Mouse (Mus musculus) heart, embryonic 10.5 days (tissue): ENCODE data around the gene Chmp4b. TPM values are rescaled to one million over a fixed set of nuclear protein-coding genes. Genes with fewer than 3 reads are reported as not detected.

Experiments used
- DNase-seq: peaks from one replicate; pipeline ENCODE4 v3.0.0-alpha.2; 2017; ENCODE audit warnings: low spot score
- H3K27ac ChIP-seq: fragments of 300-500 bp; sonication (generic); 2 replicates; pipeline ENCODE4 v1.5.1; 2016; ENCODE audit warnings: mild to moderate bottlenecking
- H3K27me3 ChIP-seq: fragments of 300-500 bp; sonication (generic); 2 replicates; pipeline ENCODE4 v1.6.1; 2016; ENCODE audit warnings: mild to moderate bottlenecking; ENCODE audit not compliant: poor library complexity, insufficient read depth, severe bottlenecking
- H3K36me3 ChIP-seq: fragments of 300-500 bp; sonication (generic); 2 replicates; pipeline ENCODE4 v1.6.1; 2016; ENCODE audit warnings: mild to moderate bottlenecking, moderate library complexity
- H3K4me1 ChIP-seq: fragments of 300-500 bp; sonication (generic); 2 replicates; pipeline ENCODE4 v1.6.1; 2016; ENCODE audit warnings: mild to moderate bottlenecking
- H3K4me3 ChIP-seq: fragments of 300-500 bp; sonication (generic); 2 replicates; pipeline ENCODE4 v1.5.1; 2016; ENCODE audit warnings: mild to moderate bottlenecking, moderate library complexity
- H3K9me3 ChIP-seq: fragments of 300-500 bp; sonication (generic); 2 replicates; pipeline ENCODE4 v1.6.1; 2016; ENCODE audit warnings: mild to moderate bottlenecking, moderate library complexity
- WGBS: fragments of 180-500 bp; shearing (Covaris S2); methylation state at CpG from one replicate; pipeline ENCODE4 v1.1.7; 2016; 5-methylcytosine and 5-hydroxymethylcytosine counted together
- polyA plus RNA-seq: library from polyadenylated mRNA; unstranded; fragments of >200 nt; fragmentation: Nextera tagmentation; extraction: Ambion mirVana; gene quantifications from 2 replicates; pipeline ENCODE4 v1.2.1, GENCODE M21; 2016

Gene Chmp4b
- polyA plus RNA-seq, 1 experiment from 2014 or later = 17.4 TPM

DNA sequence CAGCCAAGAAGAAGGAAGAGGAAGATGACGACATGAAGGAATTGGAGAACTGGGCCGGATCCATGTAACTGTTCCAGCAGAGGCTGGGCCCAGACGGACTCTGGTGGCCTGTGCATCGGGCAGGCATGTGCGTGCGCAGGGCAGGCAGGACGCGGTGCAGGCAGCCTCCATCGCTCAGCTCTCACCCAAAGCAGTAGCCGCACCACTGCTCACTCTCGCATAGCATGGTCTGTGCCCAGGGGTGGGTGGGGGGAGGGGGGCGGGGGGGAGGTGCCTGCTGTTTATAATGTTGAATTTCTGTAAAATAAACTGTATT is 42.4 kb downstream of the Chmp4b start:
- Histone ChIP-seq H3K9me3 (no peaks in the 10 kb centered on the region), H3K4me1 (peaks cover 5% of the 10 kb centered on the region; the same call in 1 of the 2 replicates), H3K4me3 (no peak overlapping the region), H3K27me3 (no peaks in the 10 kb centered on the region), H3K36me3 (peaks cover 64% of the 10 kb centered on the region), H3K27ac (no peak overlapping the region)
- WGBS = 92% methylated on average over 12 of the region's 12 CpGs
- DNase-seq = no peak

DNA sequence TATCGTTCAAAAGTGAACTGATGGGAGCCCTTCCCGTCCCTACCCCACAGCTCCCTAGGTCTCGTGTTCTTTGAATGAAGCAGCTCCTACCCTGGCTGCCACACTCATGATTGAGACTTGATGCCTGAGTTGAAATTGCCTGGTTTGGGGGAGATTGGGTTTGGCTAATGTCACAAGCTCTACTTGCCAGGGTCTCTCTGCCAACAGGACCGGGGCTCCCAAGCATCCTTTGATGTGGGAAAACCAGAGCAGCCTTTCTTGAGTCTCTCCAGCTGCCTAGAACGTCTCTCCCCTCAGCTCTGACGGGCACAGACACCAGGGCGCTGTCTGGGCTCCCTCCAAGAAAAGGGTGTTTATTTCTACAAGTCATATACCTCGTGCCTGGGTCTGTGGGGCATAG is 44.2 kb downstream of the Chmp4b start:
- H3K4me3 ChIP-seq = no peak overlapping the region
- no peaks in the 10 kb centered on the region for H3K27me3 ChIP-seq
- peaks cover 53% of the 10 kb centered on the region for H3K36me3 ChIP-seq
- H3K9me3 ChIP-seq = no peaks in the 10 kb centered on the region
- no peaks in the 10 kb centered on the region; the same call in 1 of the 2 replicates for H3K4me1 ChIP-seq
- H3K27ac ChIP-seq = no peak overlapping the region
- 83% methylated on average over 8 of the region's 8 CpGs for WGBS
- DNase-seq = no peak

DNA sequence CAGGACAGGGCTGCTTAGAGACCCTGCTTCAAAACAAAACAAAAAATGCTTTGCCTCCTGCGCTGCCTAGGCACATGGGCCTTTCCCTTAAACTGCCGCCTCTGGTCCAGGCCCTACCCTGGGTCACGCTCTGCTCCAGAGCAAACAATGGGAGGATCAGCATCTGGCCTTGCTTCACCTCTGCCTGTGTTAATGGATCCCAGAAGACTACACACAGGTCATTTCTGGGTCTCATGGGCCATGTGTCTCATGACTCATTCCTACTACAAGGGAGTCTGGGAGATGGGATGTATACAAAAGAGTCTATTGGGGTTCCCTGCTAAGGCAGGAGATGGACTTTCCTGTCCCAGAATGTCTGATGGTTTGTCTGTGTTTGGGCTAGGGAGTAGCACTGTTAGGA is 45.2 kb downstream of the Chmp4b start:
- no peak overlapping the region for H3K27ac ChIP-seq
- no peak for DNase-seq
- no peak overlapping the region for H3K4me3 ChIP-seq
- H3K9me3 ChIP-seq = no peaks in the 10 kb centered on the region
- 95% methylated on average over 3 of the region's 3 CpGs for WGBS
- no peaks in the 10 kb centered on the region; the same call in 1 of the 2 replicates for H3K4me1 ChIP-seq
- peaks cover 45% of the 10 kb centered on the region for H3K36me3 ChIP-seq
- H3K27me3 ChIP-seq = no peaks in the 10 kb centered on the region

DNA sequence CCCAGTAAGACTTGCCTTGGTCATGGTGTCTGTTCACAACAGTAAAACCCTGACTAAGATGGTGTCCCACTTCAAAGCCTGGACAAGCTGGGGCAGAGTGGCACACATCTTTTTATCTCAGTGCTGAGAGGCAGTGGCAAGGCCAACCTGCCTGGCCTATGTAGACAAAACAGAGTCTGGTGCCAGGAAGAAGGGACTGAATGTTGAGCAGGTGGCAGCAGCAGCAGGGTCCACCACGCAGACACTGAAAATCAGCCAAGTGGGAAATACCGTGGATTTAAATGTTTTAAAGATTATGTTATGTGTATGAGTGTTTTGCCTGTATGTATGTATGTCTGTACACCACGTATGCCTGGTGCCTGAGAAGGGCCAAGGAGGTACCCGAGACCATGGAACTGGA is 47.9 kb downstream of the Chmp4b start:
- H3K4me3 ChIP-seq = no peak overlapping the region
- no peaks in the 10 kb centered on the region for H3K27me3 ChIP-seq
- H3K36me3 ChIP-seq = peaks cover 19% of the 10 kb centered on the region
- 88% methylated on average over 4 of the region's 4 CpGs for WGBS
- no peaks in the 10 kb centered on the region for H3K9me3 ChIP-seq
- no peak overlapping the region for H3K27ac ChIP-seq
- no peak for DNase-seq
- H3K4me1 ChIP-seq = no peaks in the 10 kb centered on the region

DNA sequence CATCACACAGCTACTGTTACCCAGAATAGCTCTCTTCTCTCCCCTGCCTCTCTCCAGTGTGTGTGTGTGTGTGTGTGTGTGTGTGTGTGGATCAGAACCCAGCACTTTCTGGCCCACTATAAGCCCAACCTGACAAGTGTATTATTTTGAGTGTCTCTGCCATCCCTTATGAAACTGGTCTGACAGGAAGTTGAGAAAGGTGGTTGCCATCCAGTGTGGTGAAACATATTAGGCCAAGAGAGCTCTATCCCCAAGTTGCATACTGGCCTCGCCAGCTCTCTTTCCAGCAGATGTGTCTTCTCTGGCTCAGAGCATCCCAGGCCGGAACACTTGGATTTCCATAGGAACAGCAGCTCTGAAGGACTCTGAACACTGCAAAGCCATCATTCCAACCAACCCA is 48.7 kb downstream of the Chmp4b start:
- H3K4me1 ChIP-seq = no peaks in the 10 kb centered on the region
- no peak for DNase-seq
- peaks cover 13% of the 10 kb centered on the region for H3K36me3 ChIP-seq
- H3K27me3 ChIP-seq = no peaks in the 10 kb centered on the region
- no peaks in the 10 kb centered on the region for H3K9me3 ChIP-seq
- WGBS = 81% methylated on average over 2 of the region's 2 CpGs
- H3K4me3 ChIP-seq = no peak overlapping the region
- H3K27ac ChIP-seq = no peak overlapping the region

DNA sequence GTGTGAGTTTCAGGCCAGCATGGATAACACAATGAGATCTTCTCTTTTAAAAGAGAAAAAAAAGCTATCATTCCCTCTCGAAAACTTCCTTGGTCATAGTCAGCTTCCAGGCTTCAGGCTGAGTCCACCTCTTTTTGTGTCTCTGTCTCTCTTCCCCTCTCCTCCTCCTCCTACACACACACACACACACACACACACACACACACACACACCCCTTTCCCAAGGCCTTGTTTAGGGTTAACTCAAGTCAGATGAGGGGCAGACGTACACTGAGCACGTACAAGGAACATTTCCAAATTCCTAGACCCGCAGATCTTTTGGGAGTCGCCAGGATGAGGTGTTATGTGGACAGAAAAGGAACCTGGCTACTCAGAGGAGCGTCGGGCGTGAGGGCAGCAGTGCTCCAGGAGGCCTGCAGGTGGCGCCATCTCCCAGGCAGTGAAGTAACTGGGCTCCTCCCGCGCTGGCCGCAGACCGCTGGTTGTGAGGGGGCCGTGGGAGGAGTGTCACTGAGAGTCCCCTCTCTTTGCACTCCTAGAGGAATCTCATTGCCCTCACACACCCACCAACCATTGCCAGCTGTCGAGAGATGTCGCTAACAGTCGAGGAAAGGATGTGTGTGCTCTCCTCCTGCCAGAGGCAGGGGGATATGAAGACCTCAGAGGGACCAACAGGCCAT is 51.3 kb downstream of the Chmp4b start:
- Histone ChIP-seq H3K9me3 (no peaks in the 10 kb centered on the region), H3K4me1 (peaks cover 15% of the 10 kb centered on the region), H3K27me3 (no peaks in the 10 kb centered on the region), H3K4me3 (0 out of 2 replicates have a peak overlapping the region, but pooled peaks have one; percentile 22), H3K36me3 (peaks cover 6% of the 10 kb centered on the region; the same call in 1 of the 2 replicates), H3K27ac (no peak overlapping the region)
- peak; percentile 86 for DNase-seq
- 6% methylated on average over 17 of the region's 17 CpGs for WGBS

DNA sequence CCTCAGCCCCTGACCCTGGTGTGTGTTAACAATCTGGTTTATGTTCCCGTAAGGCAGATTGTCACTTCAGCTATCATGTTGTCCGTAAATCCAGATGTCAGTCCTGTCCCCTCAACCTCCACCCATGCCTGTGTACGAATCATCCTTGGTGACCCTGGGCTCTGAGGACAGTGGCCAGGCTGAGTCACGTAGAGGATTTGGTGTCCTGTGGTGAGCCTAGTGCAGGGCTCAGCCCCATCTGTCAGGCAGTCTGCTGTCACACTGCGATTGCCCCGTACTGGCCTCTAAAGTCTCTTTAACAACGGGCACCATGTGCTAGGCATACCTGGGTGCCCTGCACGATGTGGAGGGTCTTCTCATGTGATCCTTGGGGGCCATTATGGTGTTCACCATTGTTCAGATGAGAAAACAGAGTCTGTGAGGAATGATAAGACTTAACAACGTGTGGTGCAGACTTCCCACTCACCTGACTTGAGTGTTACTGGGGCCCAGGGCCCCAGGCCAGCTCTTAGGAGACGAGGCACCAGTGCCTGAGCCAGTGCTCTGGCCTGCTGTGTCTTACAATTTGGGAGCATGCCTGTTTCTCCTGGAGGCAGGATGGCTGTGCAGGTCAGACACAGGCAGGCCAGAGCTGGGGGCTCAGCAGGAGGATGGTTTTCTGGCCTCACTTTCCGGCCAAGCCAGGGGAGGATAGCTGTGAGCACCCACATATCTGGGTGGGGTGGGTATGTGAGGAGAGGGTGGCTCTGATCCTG is 55.2 kb downstream of the Chmp4b start:
- H3K27ac ChIP-seq = peak overlapping the region; percentile 67
- no peak overlapping the region for H3K4me3 ChIP-seq
- WGBS = 49% methylated on average over 11 of the region's 11 CpGs
- H3K27me3 ChIP-seq = no peaks in the 10 kb centered on the region
- H3K36me3 ChIP-seq = no peaks in the 10 kb centered on the region
- DNase-seq = no peak
- H3K9me3 ChIP-seq = no peaks in the 10 kb centered on the region
- H3K4me1 ChIP-seq = peaks cover 25% of the 10 kb centered on the region

DNA sequence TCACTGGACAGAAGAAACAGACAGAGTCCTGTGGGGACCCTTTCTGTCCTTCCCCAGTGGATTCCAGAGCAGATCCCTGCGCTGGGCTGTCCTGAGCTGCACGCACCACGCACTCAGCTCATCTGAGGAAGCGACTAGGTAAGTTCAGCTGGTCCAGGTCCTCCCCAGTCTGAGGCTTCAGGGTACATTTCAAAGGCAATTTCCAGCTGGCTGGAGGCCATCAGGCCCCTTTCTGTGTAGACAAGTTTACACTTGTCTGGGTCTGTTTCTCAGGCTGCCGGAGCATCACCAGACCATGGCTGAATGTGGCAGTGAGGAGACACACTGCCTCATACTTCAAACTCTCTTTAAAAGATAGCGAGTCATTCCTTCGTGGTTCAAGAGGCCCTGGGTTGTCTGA is 55.8 kb downstream of the Chmp4b start:
- Histone ChIP-seq H3K9me3 (no peaks in the 10 kb centered on the region), H3K27ac (peak overlapping the region; percentile 67), H3K27me3 (no peaks in the 10 kb centered on the region), H3K36me3 (no peaks in the 10 kb centered on the region), H3K4me1 (peaks cover 31% of the 10 kb centered on the region), H3K4me3 (no peak overlapping the region)
- WGBS = 62% methylated on average over 7 of the region's 7 CpGs
- no peak for DNase-seq

DNA sequence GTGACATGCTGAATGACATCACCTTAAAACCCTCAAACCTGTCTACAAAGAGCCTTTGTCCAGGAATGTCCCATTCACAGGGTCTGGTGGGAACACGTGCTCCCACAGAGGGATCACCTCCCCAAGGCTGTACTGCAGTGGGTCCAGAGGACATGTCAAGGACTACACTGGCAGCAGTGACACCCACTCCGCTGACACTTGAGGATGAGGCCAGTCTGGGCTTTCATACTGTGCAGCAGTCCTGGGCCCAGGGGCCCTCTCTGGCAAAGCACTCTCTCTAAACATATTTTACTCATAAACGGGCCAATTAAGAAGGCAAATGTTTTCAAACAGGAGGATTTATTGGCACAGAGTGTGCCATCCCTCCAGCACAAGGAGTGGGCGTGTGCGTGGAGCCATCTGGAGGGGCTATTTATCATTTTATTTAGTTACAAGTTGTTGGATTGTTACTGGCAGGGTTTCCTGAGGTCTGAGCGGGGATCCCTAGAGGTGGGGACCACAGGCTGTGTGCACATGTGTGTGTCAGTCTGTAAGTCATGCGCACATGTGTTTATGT is 56.4 kb downstream of the Chmp4b start:
- 75% methylated on average over 7 of the region's 7 CpGs for WGBS

DNA sequence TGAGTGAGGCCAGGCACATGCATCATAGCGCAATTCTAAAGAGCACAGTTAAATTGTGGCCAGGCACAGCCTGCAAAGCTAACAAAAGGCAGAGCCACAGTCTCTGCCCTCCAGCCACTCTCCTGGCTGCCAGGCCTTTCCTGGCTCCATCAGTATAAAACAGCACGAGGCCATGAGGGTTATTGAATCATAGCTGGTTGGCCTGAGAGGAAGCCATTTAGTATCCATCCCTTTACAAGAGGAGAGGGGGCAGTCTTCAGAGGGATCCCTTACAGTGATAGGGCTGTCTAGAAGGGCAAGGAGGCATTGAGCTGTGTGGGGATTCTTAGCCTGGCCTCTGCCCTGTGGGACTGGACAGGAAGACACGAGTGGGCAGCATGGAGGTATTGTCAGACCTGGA is 60.2 kb downstream of the Chmp4b start:
- Histone ChIP-seq H3K27ac (no peak overlapping the region), H3K36me3 (no peaks in the 10 kb centered on the region), H3K27me3 (no peaks in the 10 kb centered on the region), H3K4me3 (no peak overlapping the region), H3K4me1 (peaks cover 30% of the 10 kb centered on the region), H3K9me3 (no peaks in the 10 kb centered on the region)
- WGBS = 51% methylated on average over 3 of the region's 3 CpGs
- DNase-seq = no peak

More for the DNA sequence above, 56.4 kb downstream of the Chmp4b start:
- Histone ChIP-seq H3K27ac (peak overlapping the region; percentile 67; the same call in 1 of the 2 replicates), H3K4me3 (no peak overlapping the region), H3K9me3 (no peaks in the 10 kb centered on the region), H3K27me3 (no peaks in the 10 kb centered on the region), H3K36me3 (no peaks in the 10 kb centered on the region), H3K4me1 (peaks cover 34% of the 10 kb centered on the region)
- DNase-seq = no peak

DNA sequence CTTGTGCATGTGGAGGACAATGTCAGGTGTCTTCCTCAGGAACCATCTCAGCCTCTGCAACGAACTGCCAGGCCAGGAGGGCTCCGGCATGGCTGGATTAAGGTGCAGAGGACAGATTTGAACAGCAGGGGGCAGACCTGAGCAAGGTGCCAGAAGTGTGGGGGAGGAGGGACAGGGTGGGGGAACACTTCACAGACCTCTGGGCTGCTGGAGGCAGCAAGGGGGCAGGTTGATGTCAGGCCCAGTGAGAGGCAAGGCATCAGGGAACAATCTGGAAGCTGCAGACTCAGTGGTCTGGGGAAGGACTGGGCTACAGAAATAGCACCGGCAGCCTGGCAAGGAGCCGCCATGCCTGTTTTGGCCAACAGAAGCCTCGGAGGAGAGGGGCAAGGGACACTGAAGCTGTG is 60.8 kb downstream of the Chmp4b start:
- Histone ChIP-seq H3K9me3 (no peaks in the 10 kb centered on the region), H3K27ac (no peak overlapping the region), H3K4me1 (peaks cover 25% of the 10 kb centered on the region), H3K27me3 (no peaks in the 10 kb centered on the region), H3K36me3 (no peaks in the 10 kb centered on the region), H3K4me3 (0 out of 2 replicates have a peak overlapping the region, but pooled peaks have one; percentile 2)
- WGBS = 35% methylated on average over 5 of the region's 5 CpGs
- DNase-seq = peak; percentile 83

DNA sequence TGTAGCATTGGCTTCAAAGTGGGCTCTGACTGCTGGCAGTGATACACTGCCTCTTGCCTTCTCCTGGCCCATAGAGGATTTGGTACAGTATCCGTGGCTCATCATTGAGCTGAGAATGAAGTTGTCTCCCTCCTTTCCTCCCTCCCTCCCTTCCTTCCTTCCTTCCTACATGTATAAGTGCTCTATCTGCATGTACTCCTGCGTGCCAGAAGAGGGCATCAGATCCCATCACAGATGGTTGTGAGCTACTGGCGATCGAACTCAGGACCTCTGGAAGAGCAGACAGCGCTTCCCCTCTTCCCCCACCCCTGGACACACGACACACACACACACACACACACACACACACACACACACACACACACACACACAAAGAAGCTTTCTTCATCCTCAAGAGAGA is 61.6 kb downstream of the Chmp4b start:
- peaks cover 17% of the 10 kb centered on the region for H3K4me1 ChIP-seq
- WGBS = 48% methylated on average over 6 of the region's 6 CpGs
- H3K4me3 ChIP-seq = no peak overlapping the region
- H3K9me3 ChIP-seq = no peaks in the 10 kb centered on the region
- H3K27me3 ChIP-seq = no peaks in the 10 kb centered on the region
- no peak for DNase-seq
- no peak overlapping the region for H3K27ac ChIP-seq
- H3K36me3 ChIP-seq = no peaks in the 10 kb centered on the region

DNA sequence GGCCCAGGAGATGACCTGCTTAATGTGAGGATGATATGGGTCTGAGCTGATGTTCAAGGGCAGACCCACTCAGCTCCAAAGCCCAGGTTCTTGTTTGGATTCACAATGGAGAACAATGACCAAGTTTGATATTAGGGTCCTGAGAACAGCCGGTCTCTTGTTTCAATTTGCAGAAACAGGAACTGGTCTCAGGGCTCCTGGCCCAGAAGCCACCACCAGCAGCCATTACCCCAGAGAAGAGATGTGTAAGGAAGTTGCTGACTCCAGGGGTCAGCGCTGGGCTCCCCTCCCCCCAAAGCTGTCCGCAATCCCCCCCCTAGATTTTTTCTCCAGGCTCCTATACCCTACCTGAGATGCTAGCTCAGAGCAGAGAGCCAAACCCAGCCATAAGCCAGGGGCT is 62.5 kb downstream of the Chmp4b start:
- no peaks in the 10 kb centered on the region for H3K27me3 ChIP-seq
- H3K4me1 ChIP-seq = peaks cover 15% of the 10 kb centered on the region
- WGBS = 55% methylated on average over 3 of the region's 3 CpGs
- no peak for DNase-seq
- H3K27ac ChIP-seq = no peak overlapping the region
- no peak overlapping the region for H3K4me3 ChIP-seq
- no peaks in the 10 kb centered on the region for H3K36me3 ChIP-seq
- H3K9me3 ChIP-seq = no peaks in the 10 kb centered on the region
